Mouse (Mus musculus) liver, embryonic 14.5 days (tissue): Measurements from ENCODE around the gene Scap. TPM values are rescaled to one million over a fixed set of nuclear protein-coding genes. Genes with fewer than 3 reads are reported as not detected.
"Not testable (repeated sequence)": the region's sequence is repeated elsewhere in the genome, so short reads cannot be mapped to it uniquely, and the experiment has no call there.

ENCODE experiments used
- ATAC-seq: fragments of 200-750 bp; cut with Nextera tagmentation; 2 replicates; pipeline ENCODE4 v1.8.0; 2017; ENCODE audit warnings: moderate number of reproducible peaks, mild to moderate bottlenecking, moderate library complexity; ENCODE audit not compliant: insufficient read depth
- DNase-seq, 3 experiments: peaks; one replicate each; pipeline ENCODE4 v3.0.0-alpha.2; 2012 to 2013; ENCODE audit warnings: low read depth in 3 of 3, low spot score in 3 of 3
- H3K27ac ChIP-seq: fragments of 300-500 bp; sonication (generic); 2 replicates; pipeline ENCODE4 v1.5.1; 2014; ENCODE audit warnings: moderate library complexity, mild to moderate bottlenecking, control low read depth, inconsistent platforms
- H3K27me3 ChIP-seq: fragments of 300-500 bp; sonication (generic); 2 replicates; pipeline ENCODE4 v1.6.1; 2014; ENCODE audit warnings: mild to moderate bottlenecking, low read length, moderate library complexity; ENCODE audit not compliant: control insufficient read depth, insufficient read depth
- H3K36me3 ChIP-seq: fragments of 300-500 bp; sonication (generic); replicated peaks from 2 replicates; pipeline ENCODE4 v1.6.1; 2014; ENCODE audit warnings: low read depth; ENCODE audit not compliant: control insufficient read depth, insufficient read depth
- H3K4me1 ChIP-seq, 2 experiments: fragments of 200-500 bp in 1 of 2; fragments of 300-500 bp in 1 of 2; sonication (generic) in 1 of 2; replicated peaks; 2 replicates each; pipeline ENCODE4 v1.6.1; 2012 to 2014; ENCODE audit warnings: antibody characterized with exemption in 1 of 2, inconsistent platforms in 1 of 2, low read length in 1 of 2; ENCODE audit not compliant: control insufficient read depth in 2 of 2, insufficient read depth in 2 of 2
- H3K4me2 ChIP-seq: fragments of 300-500 bp; sonication (generic); 2 replicates; pipeline ENCODE4 v1.6.1; 2014; ENCODE audit warnings: low read depth, mild to moderate bottlenecking, control low read depth, moderate library complexity
- H3K4me3 ChIP-seq, 2 experiments: fragments of 200-500 bp in 1 of 2; fragments of 300-500 bp in 1 of 2; sonication (generic) in 1 of 2; 2 replicates each; pipeline ENCODE4 v1.5.1; 2012 to 2014; ENCODE audit warnings: low read depth in 2 of 2, low read length in 2 of 2, mild to moderate bottlenecking in 2 of 2, control low read depth in 1 of 2, inconsistent platforms in 1 of 2, moderate library complexity in 1 of 2; ENCODE audit not compliant: insufficient read depth in 1 of 2
- H3K9ac ChIP-seq: fragments of 300-500 bp; sonication (generic); replicated peaks from 2 replicates; pipeline ENCODE4 v1.6.1; 2014; ENCODE audit warnings: mild to moderate bottlenecking, control low read depth, moderate library complexity
- H3K9me3 ChIP-seq: fragments of 300-500 bp; sonication (generic); 2 replicates; pipeline ENCODE4 v1.6.1; 2016; ENCODE audit warnings: low read length, mixed read lengths; ENCODE audit not compliant: control insufficient read depth
- CTCF ChIP-seq: IDR thresholded peaks from 2 replicates; pipeline ENCODE4 v1.5.1; 2016; ENCODE audit warnings: antibody characterized with exemption, low read depth, control low read depth
- EP300 ChIP-seq: IDR thresholded peaks from 2 replicates; pipeline ENCODE4 v1.6.1; 2016; ENCODE audit warnings: antibody characterized with exemption, low read depth
- WGBS: fragments of 180-500 bp; shearing (Covaris S2); extraction: QIAGEN DNeasy Blood & Tissue Kit; methylation state at CpG from one replicate; pipeline ENCODE4 v1.1.7; 2014; ENCODE audit not compliant: insufficient replicate concordance; 5-methylcytosine and 5-hydroxymethylcytosine counted together
- polyA plus RNA-seq, 2 experiments: library from polyadenylated mRNA; depleted of rRNA in 1 of 2; stranded (reverse) in 1 of 2; unstranded in 1 of 2; fragments of >200 nt; fragmentation: Nextera tagmentation in 1 of 2; extraction: Ambion mirVana in 1 of 2; gene quantifications; 2 replicates each; pipeline versions ENCODE4 v1.2.1 to v1.2.3; 2012 to 2014

The Scap gene
- polyA plus RNA-seq, 2 experiments: 9.4 to 15.6 TPM

DNA sequence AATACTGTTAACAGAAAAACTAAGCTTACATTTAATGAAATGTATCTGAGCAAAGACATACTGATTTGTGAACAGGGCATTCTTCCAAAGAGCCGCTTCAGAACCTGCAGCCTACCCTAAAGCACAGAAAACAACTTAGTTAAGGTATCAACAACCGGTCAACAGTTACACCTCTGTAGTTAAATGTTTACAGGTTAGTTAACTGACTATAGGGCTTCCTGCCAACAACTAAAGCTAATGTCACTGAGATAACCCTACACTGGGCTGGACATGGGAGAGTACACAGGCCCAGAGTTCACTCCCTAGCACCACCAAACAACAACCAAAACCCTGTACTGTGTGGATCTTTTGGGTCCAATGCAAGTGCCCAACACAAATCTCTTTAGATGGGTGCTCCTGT, 69.6 kb downstream of the Scap start:
- WGBS: 74% methylated on average over 2 of the region's 2 CpGs
- ATAC-seq (no peak), DNase-seq (no peak)
- no peaks in the 10 kb centered on the region for H3K9me3 ChIP-seq
- H3K36me3 ChIP-seq: no peaks in the 10 kb centered on the region
- H3K4me3 ChIP-seq: no peak overlapping the region
- no peak overlapping the region for H3K4me2 ChIP-seq
- H3K4me1 ChIP-seq: peaks cover 3 to 6% of the 10 kb centered on the region in 2 experiments; a peak in 3 of 4 replicates
- H3K27ac ChIP-seq: no peak overlapping the region
- no peak overlapping the region for H3K9ac ChIP-seq
- no peaks in the 10 kb centered on the region for H3K27me3 ChIP-seq
- TF ChIP-seq EP300: no peak
- TF ChIP-seq CTCF: no peak

DNA sequence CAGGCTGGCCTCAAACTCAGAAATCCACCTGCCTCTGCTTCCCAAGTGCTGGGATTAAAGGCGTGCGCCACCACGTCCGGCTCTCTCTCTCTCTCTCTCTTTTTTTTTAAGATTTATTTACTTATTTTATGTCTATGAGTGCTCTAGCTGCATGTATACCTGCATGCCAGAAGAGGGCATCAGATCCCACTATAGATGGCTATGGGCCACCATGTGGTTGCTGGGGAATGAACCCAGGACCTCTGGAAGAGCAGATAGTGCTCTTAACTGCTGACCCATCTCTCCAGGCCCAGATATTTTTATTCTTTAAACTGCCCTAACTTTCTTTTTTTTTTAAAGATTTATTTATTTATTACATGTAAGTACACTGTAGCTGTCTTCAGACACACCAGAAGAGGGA, 70.2 kb downstream of the Scap start:
- 75% methylated on average over 4 of the region's 4 CpGs for WGBS
- not testable (repeated sequence) for H3K9ac ChIP-seq, H3K27ac ChIP-seq, H3K4me1 ChIP-seq, DNase-seq, H3K27me3 ChIP-seq, ATAC-seq, H3K36me3 ChIP-seq, H3K4me2 ChIP-seq, H3K4me3 ChIP-seq, H3K9me3 ChIP-seq
- TF ChIP-seq CTCF: peak; percentile 26; the same call in 1 of the 2 replicates

DNA sequence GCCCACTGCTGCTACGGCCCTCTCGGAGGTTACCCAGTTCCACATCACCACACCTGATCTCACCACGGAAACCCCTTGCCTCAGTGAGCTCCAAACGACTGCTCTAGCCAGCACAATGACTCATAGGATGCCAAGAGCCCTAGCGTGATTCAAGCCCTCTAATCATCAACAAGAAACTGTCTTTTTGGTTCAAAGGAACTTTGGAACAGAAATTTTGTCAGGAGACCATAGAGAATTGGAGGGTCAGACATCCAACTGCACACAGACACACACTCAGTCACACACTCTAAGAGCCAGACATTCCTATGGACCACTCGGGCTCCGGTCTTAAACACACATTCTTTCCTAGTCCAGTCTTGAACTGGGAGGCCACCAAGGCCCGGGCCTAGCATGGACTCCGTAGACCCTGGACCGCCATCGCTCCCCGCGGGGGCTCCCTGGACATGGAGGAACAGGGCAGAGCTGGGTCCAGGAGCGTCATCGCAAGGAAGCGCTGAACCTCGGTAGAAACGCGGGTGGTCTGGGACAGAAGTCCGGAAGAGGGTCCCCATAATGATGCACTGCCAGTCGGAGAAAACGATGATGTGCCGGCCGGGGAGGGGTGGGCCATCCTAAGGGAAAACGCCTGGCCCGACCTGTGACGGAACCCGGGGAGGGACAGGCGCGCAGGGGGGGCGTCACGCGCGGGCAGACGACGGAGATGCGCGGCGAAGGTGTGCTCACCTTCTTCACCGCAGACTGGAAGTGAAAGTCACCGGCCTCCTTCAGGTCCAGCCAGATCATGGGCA, 74.4 kb downstream of the Scap start:
- H3K4me2 ChIP-seq: peak overlapping the region; percentile 85
- DNase-seq (peak in 1 of 3 experiments; percentile 11), ATAC-seq (peak; percentile 60)
- peaks cover 3 to 13% of the 10 kb centered on the region in 2 experiments; a peak in 3 of 4 replicates for H3K4me1 ChIP-seq
- TF ChIP-seq EP300: no peak
- no peak for TF ChIP-seq CTCF
- H3K27me3 ChIP-seq: no peaks in the 10 kb centered on the region
- no peaks in the 10 kb centered on the region for H3K9me3 ChIP-seq
- under 1% methylated on average over 41 of the region's 41 CpGs for WGBS
- peak overlapping the region; percentile 68 to 90 for H3K4me3 ChIP-seq
- no peaks in the 10 kb centered on the region for H3K36me3 ChIP-seq
- H3K9ac ChIP-seq: peak overlapping the region; percentile 71
- H3K27ac ChIP-seq: no peak overlapping the region

DNA sequence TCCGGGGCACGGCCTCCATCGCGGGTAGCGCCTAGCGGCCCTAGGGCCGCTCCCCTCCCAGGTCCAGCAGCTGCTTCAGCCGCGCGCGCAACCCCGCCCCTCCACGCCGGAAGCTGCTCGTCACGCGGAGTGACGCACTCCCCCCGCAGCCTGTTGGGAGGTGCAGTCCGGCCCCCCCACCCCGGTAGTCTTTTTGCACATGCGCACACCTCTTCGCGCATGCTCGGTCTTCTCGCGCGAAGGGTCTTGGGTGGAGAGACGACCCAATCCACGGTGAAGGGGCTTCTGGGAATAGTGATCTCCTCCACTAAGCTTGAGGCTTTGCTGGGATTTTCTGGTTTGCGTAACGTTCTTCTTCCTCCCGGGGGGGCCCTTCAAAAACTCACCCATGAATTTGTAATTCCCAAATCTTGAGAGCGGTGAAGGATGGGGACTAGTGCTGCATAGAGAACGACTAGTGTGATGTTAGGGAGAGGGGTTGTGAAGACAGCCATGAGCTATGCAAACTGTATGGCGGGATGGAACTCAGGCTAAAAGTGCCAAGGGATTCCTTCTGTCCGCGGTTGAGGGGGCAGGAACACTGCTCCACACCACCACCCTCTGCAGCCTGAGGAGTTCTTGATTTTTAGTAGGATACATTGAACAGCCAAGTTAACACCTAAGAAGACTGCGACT, 75.1 kb downstream of the Scap start, which contains the start of gene Ptpn23:
Gene Ptpn23, minus strand, starts transcription at position 115 of the 675 bp plus-strand sequence.
- under 1% methylated on average over 39 of the region's 39 CpGs for WGBS
- TF ChIP-seq EP300 (no peak), CTCF (no peak)
- DNase-seq (peak; percentile 84 to 87 (median 86)), ATAC-seq (peak; percentile 97)
- Histone ChIP-seq H3K4me1 (peaks cover 3 to 13% of the 10 kb centered on the region in 2 experiments; a peak in 3 of 4 replicates), H3K27me3 (no peaks in the 10 kb centered on the region), H3K36me3 (no peaks in the 10 kb centered on the region), H3K27ac (no peak within 1 kb of the TSS), H3K4me2 (peak within 1 kb of the TSS; percentile 85), H3K9me3 (no peaks in the 10 kb centered on the region), H3K4me3 (peak within 1 kb of the TSS; percentile 68 to 90), H3K9ac (peak within 1 kb of the TSS; percentile 71)
